ENCODE assay signal across 1 mouse cellular context in genomic region chr19:18597772-18598171, GRCm38 (mm10).
TF ChIP-seq lines count a peak whose summit lies in the region.

No protein-coding gene starts in this region.

TF ChIP-seq in MEL, 35 proteins besides CTCF, POLR2A, EP300 and RAD21 (continued from another document):
- no peak for TF ChIP-seq TAL1 (IDR thresholded peaks at IDR 0.05; ENCODE audit: low read length)
